Mouse (Mus musculus) left cerebral cortex, postnatal 10 days (tissue): Measurements from ENCODE around the gene Heatr5b. TPM values are rescaled to one million over a fixed set of nuclear protein-coding genes. Genes with fewer than 3 reads are reported as not detected.

Experiments used
- DNase-seq, 2 experiments: peaks; one replicate each; pipeline ENCODE4 v3.0.0; 2021 to 2022; ENCODE audit warnings: low spot score in 2 of 2, mixed read lengths in 1 of 2; ENCODE audit errors: extremely low spot score in 1 of 2
- intact Hi-C: fragments of 180-260 bp; cut with DNase I; formaldehyde crosslinking; loops from one replicate; pipeline ENCODE4 v1.15.1; 2025
- total RNA-seq, 2 experiments: library from RNA; stranded (reverse); gene quantifications; 2 replicates each; pipeline ENCODE4 v1.2.3; 2021

The Heatr5b gene
- total RNA-seq, 2 experiments from 2014 or later: 50.0 to 51.1 TPM

DNA sequence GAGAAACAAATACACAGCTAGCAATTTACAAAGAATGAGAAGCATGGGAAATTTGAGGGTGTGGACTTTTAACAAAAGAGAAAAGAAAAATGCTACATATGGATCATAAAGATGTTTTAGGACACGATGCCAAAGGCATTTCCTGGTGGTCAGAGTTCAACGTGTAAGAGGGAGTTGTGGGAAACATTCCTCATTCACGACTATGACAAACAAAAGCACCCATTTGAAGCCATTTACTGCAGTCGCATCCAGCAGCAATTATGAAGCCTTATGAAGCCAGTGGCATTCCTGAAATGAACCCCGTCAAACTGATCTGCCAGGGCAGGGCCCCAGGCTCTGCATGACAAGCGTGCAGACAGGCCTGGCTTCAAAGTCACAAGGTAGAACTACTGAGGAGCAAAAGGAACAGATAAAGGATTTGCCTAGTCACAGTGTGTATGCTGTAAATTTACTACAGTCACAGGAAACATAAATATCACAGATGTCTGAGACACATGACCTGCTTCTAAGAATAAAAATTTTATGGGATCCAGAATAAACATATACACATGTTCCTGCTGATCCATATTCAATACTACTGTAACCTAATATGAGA is 110.6 kb downstream of the Heatr5b start:
- DNase-seq: no peak
- intact Hi-C loops: no loop called here

DNA sequence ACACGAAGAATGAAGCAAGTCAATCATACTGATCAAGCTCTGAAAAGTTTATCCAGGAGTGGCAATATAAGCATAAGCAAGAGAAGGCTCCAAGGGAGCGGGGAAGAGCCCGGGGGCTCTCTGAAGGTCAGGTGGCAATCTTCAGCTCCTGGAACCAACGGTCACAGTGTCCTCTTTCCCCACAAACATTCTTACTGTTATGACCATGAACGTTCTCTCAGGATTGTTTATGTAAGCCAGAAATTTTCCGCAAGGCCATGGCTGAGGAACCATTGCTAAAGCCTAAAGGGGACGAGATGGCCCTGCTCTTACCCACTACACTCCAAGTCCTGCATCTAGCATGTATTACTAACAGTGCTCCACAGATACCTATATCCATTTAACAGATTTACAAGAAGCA is 113.5 kb downstream of the Heatr5b start:
- intact Hi-C loops: no loop called here
- no peak for DNase-seq

DNA sequence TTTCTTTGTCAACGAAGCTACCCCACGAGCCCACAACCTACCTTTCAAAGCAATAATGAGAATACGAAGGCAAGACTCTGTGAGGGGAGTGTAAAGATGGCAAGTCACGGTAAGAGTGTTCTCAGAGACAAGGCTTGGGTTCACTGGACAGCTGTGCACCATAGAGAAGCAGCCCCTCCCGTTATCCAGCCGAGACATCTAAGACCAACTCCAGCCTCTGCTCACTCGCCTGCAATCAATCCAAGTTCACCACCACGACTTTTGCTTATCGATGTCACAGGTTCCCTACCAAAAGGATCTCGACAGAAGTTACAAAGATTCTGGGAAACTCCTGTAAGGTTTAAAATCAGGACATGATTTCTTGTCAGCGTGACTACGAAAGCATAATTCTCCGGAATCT is 116.1 kb downstream of the Heatr5b start:
- no peak for DNase-seq
- intact Hi-C loops: no loop called here

DNA sequence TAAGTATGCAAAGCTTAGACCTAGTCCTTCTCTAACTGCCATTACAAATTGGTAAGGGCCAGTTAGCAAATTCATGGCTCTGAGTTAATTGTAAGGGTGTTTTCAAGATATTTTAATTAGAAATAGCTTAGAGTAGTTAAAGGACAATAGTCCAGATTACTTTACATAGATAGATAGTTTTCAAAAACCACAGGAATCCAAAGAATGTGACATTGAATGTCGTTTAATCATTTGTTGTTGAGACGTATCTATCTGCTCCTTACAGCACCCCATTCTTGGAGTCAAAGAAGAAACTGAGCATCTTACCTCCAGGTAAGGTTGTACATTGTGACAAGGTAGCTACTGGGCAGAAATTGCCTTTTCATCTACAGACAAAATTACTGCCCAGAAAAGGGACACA is 124.9 kb downstream of the Heatr5b start:
- intact Hi-C loops: no loop called here
- no peak for DNase-seq

DNA sequence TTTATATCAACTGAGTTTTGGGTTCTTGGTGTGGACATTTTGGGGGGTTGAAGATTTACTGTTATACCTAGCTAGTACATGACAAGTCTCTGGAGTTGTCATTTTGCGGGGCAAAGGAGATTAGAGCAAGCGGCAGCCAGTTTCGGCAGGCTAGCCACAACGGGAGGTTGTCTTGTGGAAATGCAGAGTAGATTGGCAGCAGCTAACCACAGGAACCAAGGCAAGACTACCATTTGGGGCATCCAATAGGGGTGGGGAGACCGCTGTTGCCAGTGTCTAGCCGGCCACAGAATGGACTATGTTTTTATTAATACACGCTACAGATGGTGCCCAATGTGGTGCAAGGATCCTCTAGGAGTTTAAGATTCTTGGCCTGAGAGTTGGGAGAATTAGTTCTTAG is 126.7 kb downstream of the Heatr5b start:
- intact Hi-C loops: no loop called here
- no peak for DNase-seq

DNA sequence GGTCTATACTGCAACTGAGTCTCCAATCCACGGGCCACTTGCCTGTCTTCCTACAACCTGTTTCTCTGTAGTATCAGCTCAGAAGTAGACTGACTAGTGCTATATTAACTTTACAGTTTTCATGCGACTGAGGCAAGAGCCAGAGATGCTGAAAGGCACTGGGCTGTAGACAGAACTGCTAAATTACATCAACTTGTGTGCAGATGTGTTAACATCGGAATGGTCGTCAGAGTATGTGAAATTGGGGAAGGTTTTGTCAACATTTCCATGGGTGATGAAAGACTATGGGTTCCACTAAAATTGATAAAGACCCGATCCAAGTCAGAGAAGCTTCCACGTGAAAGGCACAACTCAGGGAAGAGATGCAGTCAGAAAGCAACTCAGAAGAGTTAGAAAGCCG is 132.2 kb downstream of the Heatr5b start:
- no peak for DNase-seq
- intact Hi-C loops: no loop called here

Other genes with a start within 250 kb of the Heatr5b start
- gene Strn, start 98.2 kb downstream of the Heatr5b start, total RNA-seq: 10 to 100 TPM; 69.0 to 76.0 TPM
- 10 to 100 TPM; 33.3 to 33.7 TPM for gene Gpatch11, start 203 bp upstream of the Heatr5b start, total RNA-seq
- 1 to 10 TPM; 5.0 to 7.2 TPM for gene Eif2ak2, start 47.2 kb upstream of the Heatr5b start, total RNA-seq
- not detected for gene Sult6b1, start 71.6 kb upstream of the Heatr5b start, total RNA-seq
- 10 to 100 TPM; 30.8 to 36.1 TPM for gene Cebpzos, start 81.1 kb upstream of the Heatr5b start, total RNA-seq
- 10 to 100 TPM; 33.1 to 34.3 TPM for gene Cebpz, start 101.7 kb upstream of the Heatr5b start, total RNA-seq
- 10 to 100 TPM; 64.3 to 71.6 TPM for gene Ndufaf7, start 101.8 kb upstream of the Heatr5b start, total RNA-seq
- 10 to 100 TPM; 11.0 to 11.4 TPM for gene Prkd3, start 185.5 kb upstream of the Heatr5b start, total RNA-seq
- gene Qpct, start 216.5 kb upstream of the Heatr5b start, total RNA-seq: 10 to 100 TPM; 13.6 to 16.0 TPM